Mouse (Mus musculus): Measurements from ENCODE around the gene Card9.

GRCm38 (mm10) chr2:26319519-26320244 is 41.0 kb downstream of the Card9 start:
- TF ChIP-seq CTCF (IDR thresholded peaks at IDR 0.05; ENCODE audit: insufficient read depth, low read depth, low read length) (no peak), POLR2A (IDR thresholded peaks at IDR 0.05; ENCODE audit: insufficient read depth, low read depth, low read length) (no peak)
